Mouse (Mus musculus) cortical plate, adult 2 months (tissue): ENCODE results near the gene Il10rb. TPM values are rescaled to one million over a fixed set of nuclear protein-coding genes. Genes with fewer than 3 reads are reported as not detected.

Source experiments
- H3K27ac ChIP-seq: fragments of 200-500 bp; 2 replicates; pipeline ENCODE4 v1.5.1; 2012; ENCODE audit warnings: low read length, control low read depth, inconsistent platforms; ENCODE audit not compliant: insufficient read depth
- H3K4me1 ChIP-seq: fragments of 200-500 bp; 2 replicates; pipeline ENCODE4 v1.6.1; 2011; ENCODE audit warnings: low read length; ENCODE audit not compliant: control insufficient read depth, insufficient read depth
- H3K4me3 ChIP-seq: fragments of 200-500 bp; 2 replicates; pipeline ENCODE4 v1.5.1; 2011; ENCODE audit warnings: mild to moderate bottlenecking, low read length, control low read depth; ENCODE audit not compliant: insufficient read depth
- CTCF ChIP-seq: fragments of 200-500 bp; IDR thresholded peaks from 2 replicates; pipeline ENCODE4 v1.5.1; 2011; ENCODE audit warnings: mild to moderate bottlenecking, control low read depth, low read length; ENCODE audit not compliant: insufficient read depth; ENCODE audit errors: extremely low read depth
- POLR2A ChIP-seq: fragments of 200-500 bp; IDR thresholded peaks from 2 replicates; pipeline ENCODE4 v1.6.1; 2011; ENCODE audit warnings: mild to moderate bottlenecking, low read length, control low read depth; ENCODE audit not compliant: insufficient read depth; ENCODE audit errors: extremely low read depth
- polyA plus RNA-seq: library from polyadenylated mRNA; depleted of rRNA; stranded (reverse); fragments of >200 nt; gene quantifications from 2 replicates; pipeline ENCODE4 v1.2.3, GENCODE M21; 2012; rRNA removed

Il10rb gene
- polyA plus RNA-seq, 1 experiment: 12.6 TPM

DNA sequence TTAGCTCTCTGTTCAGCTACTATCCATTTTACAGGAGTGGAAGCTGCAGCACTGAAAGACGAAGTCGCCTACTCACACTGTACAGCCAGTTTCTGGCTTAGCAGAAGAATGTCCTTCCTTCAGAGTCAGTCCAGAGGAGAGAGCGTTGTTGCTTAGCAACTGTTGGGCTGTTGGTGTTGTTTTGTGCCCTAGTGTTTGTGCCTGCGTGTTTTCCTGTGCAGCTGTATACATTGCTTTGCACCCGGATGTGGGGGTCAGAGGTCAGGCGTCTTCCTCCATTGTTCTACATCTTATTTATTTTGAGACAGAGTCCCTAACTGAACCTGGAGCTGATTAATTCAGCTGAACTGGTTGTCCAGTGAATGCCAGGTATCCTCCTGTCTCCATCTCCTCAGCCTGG lies 60.6 kb downstream of the Il10rb start:
- TF ChIP-seq POLR2A (no peak), CTCF (no peak)
- Histone ChIP-seq H3K27ac (no peak overlapping the region), H3K4me1 (peaks cover 5% of the 10 kb centered on the region; the same call in 1 of the 2 replicates), H3K4me3 (no peak overlapping the region)

DNA sequence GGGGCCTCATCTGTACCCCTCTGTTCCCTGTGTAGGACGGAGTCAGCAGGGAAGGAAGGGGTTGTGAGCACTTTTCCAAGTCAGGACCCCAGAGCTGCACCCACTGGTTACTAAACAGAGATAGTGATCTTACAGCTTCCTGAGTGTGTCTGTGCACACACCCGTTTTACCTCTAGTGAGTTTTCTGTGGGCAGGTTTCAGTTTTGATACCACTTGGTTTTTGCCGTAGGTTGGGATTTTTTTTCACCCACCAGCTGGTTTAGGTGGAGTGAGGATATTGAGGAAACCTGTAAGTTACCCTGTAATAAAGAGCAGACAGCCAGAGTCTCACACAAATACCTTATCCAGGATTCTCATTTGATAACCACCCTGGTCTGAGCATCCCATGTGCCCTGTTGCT lies 64.5 kb downstream of the Il10rb start:
- peaks cover 4% of the 10 kb centered on the region; the same call in 1 of the 2 replicates for H3K4me1 ChIP-seq
- no peak overlapping the region for H3K4me3 ChIP-seq
- no peak for TF ChIP-seq POLR2A
- TF ChIP-seq CTCF: no peak
- H3K27ac ChIP-seq: no peak overlapping the region

DNA sequence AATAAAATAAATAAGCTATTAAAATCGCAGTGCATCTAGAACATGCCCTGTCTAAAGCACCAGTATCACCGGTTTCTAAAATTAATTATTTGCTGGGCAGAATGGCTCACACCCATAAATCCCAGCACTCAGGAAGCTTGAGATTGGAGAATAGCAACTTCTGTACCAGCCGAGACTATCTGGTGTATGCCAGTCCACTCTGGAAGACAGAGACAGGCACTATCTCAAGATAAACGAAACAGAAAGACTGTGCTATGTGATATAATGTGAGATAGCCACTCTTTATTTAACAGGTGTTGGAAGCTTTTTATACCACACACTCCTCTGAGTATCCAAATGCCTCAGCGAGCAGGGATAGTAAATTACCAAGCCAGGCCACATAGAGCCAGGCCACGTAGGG lies 65.5 kb downstream of the Il10rb start:
- Histone ChIP-seq H3K4me1 (peaks cover 1% of the 10 kb centered on the region; the same call in 1 of the 2 replicates), H3K27ac (no peak overlapping the region), H3K4me3 (no peak overlapping the region)
- TF ChIP-seq POLR2A (no peak), CTCF (no peak)

Other genes with a start within 250 kb of the Il10rb start
- 32.9 and 37.9 TPM in 2 replicates for gene Olig2, start 180.7 kb upstream of the Il10rb start, polyA plus RNA-seq
- gene Olig1, start 136.4 kb upstream of the Il10rb start, polyA plus RNA-seq: 202 and 230 TPM in 2 replicates
- gene Ifnar2, start 33.4 kb upstream of the Il10rb start, polyA plus RNA-seq: 33.7 and 34.5 TPM in 2 replicates
- not detected in 2 replicates for gene Gm21970, start 14.4 kb upstream of the Il10rb start, polyA plus RNA-seq
- gene Ifnar1, start 79.1 kb downstream of the Il10rb start, polyA plus RNA-seq: 35.5 and 36.2 TPM in 2 replicates
- 31.6 and 32.9 TPM in 2 replicates for gene Ifngr2, start 140.9 kb downstream of the Il10rb start, polyA plus RNA-seq
- gene Tmem50b, start 191.6 kb downstream of the Il10rb start, polyA plus RNA-seq: 91.1 and 96.8 TPM in 2 replicates
- 6.8 and 8.2 TPM in 2 replicates for gene Dnajc28, start 212.9 kb downstream of the Il10rb start, polyA plus RNA-seq
- 34.9 and 37.0 TPM in 2 replicates for gene Gart, start 240.8 kb downstream of the Il10rb start, polyA plus RNA-seq
- 267 and 291 TPM in 2 replicates for gene Son, start 241.3 kb downstream of the Il10rb start, polyA plus RNA-seq